Mouse (Mus musculus) heart, postnatal 0 days (tissue): ENCODE results near the gene Eif2ak1.

Experiments
- CTCF ChIP-seq: IDR thresholded peaks from 2 replicates; pipeline ENCODE4 v1.5.1; 2016; ENCODE audit warnings: antibody characterized with exemption, control low read depth, low read depth
- EP300 ChIP-seq: IDR thresholded peaks from 2 replicates; pipeline ENCODE4 v1.6.1; 2016; ENCODE audit warnings: antibody characterized with exemption, low read depth

DNA sequence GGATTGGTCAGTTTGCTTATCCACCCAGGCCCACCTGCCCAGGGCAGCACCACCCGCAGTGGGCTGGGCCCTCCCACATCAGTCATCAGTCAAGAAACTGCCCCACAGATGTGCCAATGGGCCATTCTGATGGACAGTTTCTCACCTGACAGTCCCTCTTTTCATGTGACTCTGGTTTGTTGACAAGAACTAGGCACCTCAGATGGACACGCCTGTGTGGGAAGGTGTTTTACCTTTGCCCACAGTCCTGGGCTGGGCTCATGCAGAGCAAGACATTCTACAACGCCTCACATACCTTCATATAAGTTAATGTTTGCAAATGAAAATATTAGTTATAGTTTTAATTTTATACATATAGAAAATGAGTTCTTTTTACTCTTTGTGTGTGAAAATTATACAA, 100.5 kb downstream of the Eif2ak1 start:
- TF ChIP-seq CTCF (no peak), EP300 (no peak)
